ENCODE assay signal across 26 mouse cellular contexts in genomic region chr7:81250601-81251000, GRCm38 (mm10). TPM values are rescaled to one million over a fixed set of nuclear protein-coding genes. Genes with fewer than 3 reads are reported as not detected.
DNase-seq lines count a peak whose midpoint lies in the region; ATAC-seq and TF ChIP-seq lines count a peak whose summit lies in the region.
"Had no signal": no experiment of that assay in that cellular context is flagged by ENCODE, and none has a peak within 500 bp of the region (broad histone marks: within the 10 kb centered on the region; RNA-seq: fewer than 3 reads in every experiment).

No protein-coding gene starts in this region.

- TF ChIP-seq CTCF in kidney, adult 2 months (conservative IDR thresholded peaks at IDR 0.05; ENCODE audit: insufficient read depth, insufficient read length, low read depth, low read length) = no peak

- H3K36me3 ChIP-seq in liver, embryonic 16.5 days (ENCODE audit: control insufficient read depth, insufficient read depth) = no peaks in the 10 kb centered on the region
- no peaks in the 10 kb centered on the region for H3K36me3 ChIP-seq in kidney, adult 2 months (ENCODE audit: control insufficient read depth, insufficient read depth, low read length)
- no peaks in the 10 kb centered on the region for H3K36me3 ChIP-seq in kidney, embryonic 16.5 days (ENCODE audit: insufficient read depth, low read length)
- H3K36me3 ChIP-seq in forebrain, embryonic 10.5 days (replicated peaks) = no peaks in the 10 kb centered on the region
- H3K36me3 ChIP-seq in midbrain, embryonic 14.5 days (ENCODE audit: control insufficient read depth, insufficient read depth, low read length) = no peaks in the 10 kb centered on the region
- H3K36me3 ChIP-seq: forebrain, embryonic 15.5 days; heart, embryonic 15.5 days; limb, embryonic 10.5 days; limb, embryonic 15.5 days; midbrain, embryonic 10.5 days; stomach, embryonic 15.5 days had no signal

- DNase-seq in liver = no peak
- DNase-seq in kidney, adult 2 months = peak; percentile 86
- DNase-seq in kidney, postnatal 36 days = peak; percentile 48 to 80
- DNase-seq in forebrain, embryonic 10.5 days (ENCODE audit: extremely low spot score, low spot score) = no peak
- DNase-seq in left cerebral cortex, adult 18-20 months (ENCODE audit: low spot score in 2 of 2) = no peak
- no peak for DNase-seq in midbrain, embryonic 14.5 days
- DNase-seq: adrenal gland, postnatal 10 days; cerebellum, adult 8-10 months; cerebellum, postnatal 25 days; gastrocnemius, adult 2 months; layer of hippocampus, postnatal 36 days; lung, adult 2 months; lung, postnatal 14 days; right cerebral cortex, postnatal 25 days had no signal

- no peaks in the 10 kb centered on the region for H3K9me3 ChIP-seq in liver, embryonic 16.5 days (replicated peaks; ENCODE audit: control insufficient read depth, low read length)
- H3K9me3 ChIP-seq in kidney, embryonic 16.5 days (ENCODE audit: low read length) = no peaks in the 10 kb centered on the region
- no peaks in the 10 kb centered on the region for H3K9me3 ChIP-seq in forebrain, embryonic 10.5 days
- H3K9me3 ChIP-seq in midbrain, embryonic 14.5 days (ENCODE audit: control insufficient read depth, low read length) = no peaks in the 10 kb centered on the region
- H3K9me3 ChIP-seq: forebrain, embryonic 15.5 days; heart, embryonic 15.5 days; limb, embryonic 10.5 days; limb, embryonic 15.5 days; midbrain, embryonic 10.5 days; stomach, embryonic 15.5 days had no signal

- H3K9ac ChIP-seq in liver, embryonic 16.5 days (ENCODE audit: low read depth, low read length) = no peak overlapping the region
- H3K9ac ChIP-seq in kidney, embryonic 16.5 days (replicated peaks; ENCODE audit: low read length) = no peak overlapping the region
- no peak overlapping the region for H3K9ac ChIP-seq in midbrain, embryonic 14.5 days (replicated peaks; ENCODE audit: low read length)
- H3K9ac ChIP-seq: forebrain, embryonic 15.5 days; heart, embryonic 15.5 days; limb, embryonic 15.5 days; stomach, embryonic 15.5 days had no signal

- no peaks in the 10 kb centered on the region for H3K27me3 ChIP-seq in liver, embryonic 16.5 days (ENCODE audit: control insufficient read depth, insufficient read depth, low read depth, low read length)
- no peaks in the 10 kb centered on the region for H3K27me3 ChIP-seq in kidney, adult 2 months (replicated peaks; ENCODE audit: control insufficient read depth, insufficient read depth, low read length)
- no peaks in the 10 kb centered on the region for H3K27me3 ChIP-seq in kidney, embryonic 16.5 days (ENCODE audit: insufficient read depth, low read length)
- H3K27me3 ChIP-seq in forebrain, embryonic 10.5 days (ENCODE audit: poor library complexity, severe bottlenecking) = no peaks in the 10 kb centered on the region
- H3K27me3 ChIP-seq in midbrain, embryonic 14.5 days (ENCODE audit: control insufficient read depth, insufficient read depth, low read length) = no peaks in the 10 kb centered on the region
- H3K27me3 ChIP-seq: forebrain, embryonic 15.5 days; heart, embryonic 15.5 days; limb, embryonic 15.5 days; Patski; stomach, embryonic 15.5 days had no signal

- H3K4me3 ChIP-seq in liver, embryonic 16.5 days (ENCODE audit: low read depth, low read length) = no peak overlapping the region
- no peak overlapping the region for H3K4me3 ChIP-seq in kidney, adult 2 months (ENCODE audit: insufficient read depth, low read depth, low read length)
- no peak overlapping the region for H3K4me3 ChIP-seq in kidney, embryonic 16.5 days (ENCODE audit: low read length)
- no peak overlapping the region for H3K4me3 ChIP-seq in forebrain, embryonic 10.5 days
- H3K4me3 ChIP-seq in midbrain, embryonic 14.5 days (replicated peaks; ENCODE audit: low read depth, low read length) = no peak overlapping the region
- H3K4me3 ChIP-seq: forebrain, embryonic 15.5 days; gastrocnemius, adult 2 months; heart, embryonic 15.5 days; limb, embryonic 10.5 days; limb, embryonic 15.5 days; midbrain, embryonic 10.5 days; stomach, embryonic 15.5 days had no signal

- 0 out of 2 replicates have a peak overlapping the region, but pooled peaks have one; percentile 29 for H3K27ac ChIP-seq in liver, embryonic 16.5 days (ENCODE audit: low read length)
- peak overlapping the region; percentile 97 for H3K27ac ChIP-seq in kidney, adult 2 months (ENCODE audit: insufficient read depth, low read depth, low read length)
- H3K27ac ChIP-seq in kidney, embryonic 16.5 days (ENCODE audit: low read length) = peak overlapping the region; percentile 80; the same call in 1 of the 2 replicates
- H3K27ac ChIP-seq in forebrain, embryonic 10.5 days = no peak overlapping the region
- no peak overlapping the region for H3K27ac ChIP-seq in midbrain, embryonic 14.5 days (replicated peaks; ENCODE audit: low read depth, low read length)
- H3K27ac ChIP-seq: forebrain, embryonic 15.5 days; gastrocnemius, adult 2 months; heart, embryonic 15.5 days; limb, embryonic 10.5 days; limb, embryonic 15.5 days; midbrain, embryonic 10.5 days had no signal

- no peak overlapping the region for H3K4me2 ChIP-seq in liver, embryonic 16.5 days (ENCODE audit: low read depth, low read length)
- H3K4me2 ChIP-seq in kidney, embryonic 16.5 days (replicated peaks; ENCODE audit: low read depth, low read length) = no peak overlapping the region
- no peak overlapping the region for H3K4me2 ChIP-seq in midbrain, embryonic 14.5 days (ENCODE audit: low read length)
- H3K4me2 ChIP-seq: forebrain, embryonic 15.5 days; heart, embryonic 15.5 days; limb, embryonic 15.5 days; stomach, embryonic 15.5 days had no signal

- WGBS in liver, embryonic 16.5 days (ENCODE audit: insufficient replicate concordance) = 54% methylated on average over 6 of the region's 6 CpGs
- WGBS in kidney, adult 2 months = 39% methylated on average over 6 of the region's 6 CpGs
- WGBS in kidney, embryonic 16.5 days = 58% methylated on average over 6 of the region's 6 CpGs
- WGBS in forebrain, embryonic 10.5 days = 85% methylated on average over 6 of the region's 6 CpGs
- 87% methylated on average over 6 of the region's 6 CpGs for WGBS in midbrain, embryonic 14.5 days

- no peak for ATAC-seq in liver, embryonic 16.5 days (ENCODE audit: low read depth)
- peak; percentile 21; the same call in 1 of the 2 replicates for ATAC-seq in kidney, embryonic 16.5 days (ENCODE audit: low FRiP score, low TSS enrichment)
- ATAC-seq in midbrain, embryonic 14.5 days (ENCODE audit: low FRiP score, low TSS enrichment) = no peak
- ATAC-seq: forebrain, embryonic 15.5 days; hindbrain, embryonic 16.5 days; midbrain, embryonic 16.5 days; Patski had no signal

- H3K4me1 ChIP-seq in liver, embryonic 16.5 days (ENCODE audit: control insufficient read depth, low read depth, low read length) = peaks cover 3% of the 10 kb centered on the region
- H3K4me1 ChIP-seq in kidney, adult 2 months (ENCODE audit: control insufficient read depth, insufficient read depth, low read length) = peaks cover 59% of the 10 kb centered on the region
- H3K4me1 ChIP-seq in kidney, embryonic 16.5 days (ENCODE audit: insufficient read depth, low read length) = peaks cover 21% of the 10 kb centered on the region
- H3K4me1 ChIP-seq in forebrain, embryonic 10.5 days = no peaks in the 10 kb centered on the region
- no peaks in the 10 kb centered on the region for H3K4me1 ChIP-seq in midbrain, embryonic 14.5 days (ENCODE audit: control insufficient read depth, insufficient read depth, low read length)
- H3K4me1 ChIP-seq: forebrain, embryonic 15.5 days; heart, embryonic 15.5 days; limb, embryonic 10.5 days; limb, embryonic 15.5 days; midbrain, embryonic 10.5 days had no signal

- no peak for TF ChIP-seq POLR2A in kidney, adult 2 months (IDR thresholded peaks at IDR 0.05; ENCODE audit: low read depth, low read length)

RNA-seq across cellular contexts. Expression of gene Pde8a, which starts 37.2 kb away (rescaled TPM):
- 1.1 and 1.2 TPM in 2 replicates for polyA plus RNA-seq in liver, embryonic 16.5 days (2015; fragmentation: Nextera tagmentation; extraction: Ambion mirVana)
- 31.6 and 31.8 TPM in 2 replicates for polyA plus RNA-seq in kidney, adult 2 months (2012; rRNA removed)
- polyA plus RNA-seq in kidney, embryonic 16.5 days (2015; fragmentation: Nextera tagmentation; extraction: Ambion mirVana) = 4.6 and 5.9 TPM in 2 replicates
- 1.6 and 2.0 TPM in 2 replicates for polyA plus RNA-seq in forebrain, embryonic 10.5 days (2016; fragmentation: Nextera tagmentation; extraction: Ambion mirVana)
- 1 to 10 TPM; 7.5 to 7.9 TPM for total RNA-seq in left cerebral cortex, adult 18-20 months (2021)
- 1.8 and 2.4 TPM in 2 replicates for polyA plus RNA-seq in midbrain, embryonic 14.5 days (2014; fragmentation: Nextera tagmentation; extraction: Ambion mirVana)
- total RNA-seq: MEL had no signal

Comparison
In these comparisons a context has a peak if more than half of its experiments do, and no peak if none do; other contexts are left out.
1. H3K27ac ChIP-seq: peak in liver, embryonic 16.5 days (single experiment), kidney, adult 2 months (single experiment) and kidney, embryonic 16.5 days (single experiment); none in forebrain, embryonic 10.5 days (single experiment) and midbrain, embryonic 14.5 days (single experiment).
2. DNase-seq: peak in kidney, adult 2 months (single experiment) and kidney, postnatal 36 days (2 of 2); none in liver (single experiment), forebrain, embryonic 10.5 days (single experiment), left cerebral cortex, adult 18-20 months (0 of 2) and midbrain, embryonic 14.5 days (single experiment).